Mouse (Mus musculus) forebrain, embryonic 10.5 days (tissue): ENCODE measurements around the gene Dock10. TPM values are rescaled to one million over a fixed set of nuclear protein-coding genes. Genes with fewer than 3 reads are reported as not detected.
"Not testable (repeated sequence)": the region's sequence is repeated elsewhere in the genome, so short reads cannot be mapped to it uniquely, and the experiment has no call there.

Experiments
- DNase-seq: peaks from one replicate; pipeline ENCODE4 v3.0.0-alpha.2; 2017; ENCODE audit warnings: low spot score; ENCODE audit errors: extremely low spot score
- H3K27ac ChIP-seq: fragments of 300-500 bp; sonication (generic); 2 replicates; pipeline ENCODE4 v1.5.1; 2016; ENCODE audit warnings: mild to moderate bottlenecking
- H3K27me3 ChIP-seq: fragments of 300-500 bp; sonication (generic); 2 replicates; pipeline ENCODE4 v1.6.1; 2016; ENCODE audit warnings: mild to moderate bottlenecking; ENCODE audit not compliant: poor library complexity, severe bottlenecking
- H3K36me3 ChIP-seq: fragments of 300-500 bp; sonication (generic); replicated peaks from 2 replicates; pipeline ENCODE4 v1.6.1; 2016; ENCODE audit warnings: mild to moderate bottlenecking, moderate library complexity
- H3K4me1 ChIP-seq: fragments of 300-500 bp; sonication (generic); 2 replicates; pipeline ENCODE4 v1.6.1; 2016
- H3K4me3 ChIP-seq: fragments of 300-500 bp; sonication (generic); 2 replicates; pipeline ENCODE4 v1.5.1; 2016; ENCODE audit warnings: mild to moderate bottlenecking, moderate library complexity
- H3K9me3 ChIP-seq: fragments of 300-500 bp; sonication (generic); 2 replicates; pipeline ENCODE4 v1.6.1; 2016; ENCODE audit warnings: mild to moderate bottlenecking, moderate library complexity
- WGBS: fragments of 180-500 bp; shearing (Covaris S2); methylation state at CpG from one replicate; pipeline ENCODE4 v1.1.7; 2016; 5-methylcytosine and 5-hydroxymethylcytosine counted together
- polyA plus RNA-seq: library from polyadenylated mRNA; unstranded; fragments of >200 nt; fragmentation: Nextera tagmentation; extraction: Ambion mirVana; gene quantifications from 2 replicates; pipeline ENCODE4 v1.2.1, GENCODE M21; 2016

Gene Dock10
- polyA plus RNA-seq, 1 experiment from 2014 or later, result 1.8 TPM

DNA sequence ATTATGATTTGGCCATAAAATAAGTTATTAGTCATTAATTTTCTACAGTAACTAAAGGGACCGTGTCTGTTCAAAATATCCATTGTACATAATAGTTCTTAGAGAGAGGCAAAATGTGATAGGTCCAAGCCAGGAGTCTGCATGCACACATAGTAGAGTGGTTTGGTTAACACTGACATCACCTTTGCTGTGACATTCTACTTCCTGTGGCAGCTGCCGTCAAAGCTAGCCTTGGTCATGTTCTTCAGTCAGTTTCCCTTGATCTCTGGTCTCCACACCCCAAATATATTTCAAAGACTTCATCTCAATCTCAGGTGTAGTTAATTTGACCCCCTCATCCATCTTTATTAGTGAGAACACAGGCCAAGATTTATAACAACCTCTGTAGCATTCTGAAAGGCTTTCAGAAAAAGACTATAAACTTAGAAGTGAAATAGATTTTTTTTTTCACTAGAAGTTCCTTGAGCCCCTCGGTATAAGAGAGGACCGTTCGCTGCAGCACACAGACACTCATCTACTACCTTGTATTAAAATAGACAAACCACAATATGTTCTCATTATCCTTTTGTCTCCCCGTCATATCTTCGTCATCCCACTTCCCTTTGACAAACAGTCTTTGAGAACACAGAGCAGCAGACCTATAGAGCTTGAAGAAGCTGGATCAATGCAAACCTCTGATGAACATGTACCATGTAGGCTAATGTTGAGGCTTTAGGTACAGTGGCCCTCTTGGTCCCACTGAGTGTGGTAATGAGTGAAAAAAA, 2.8 kb downstream of the Dock10 start:
- H3K27me3 ChIP-seq, result peaks cover 41% of the 10 kb centered on the region
- no peak overlapping the region for H3K4me3 ChIP-seq
- whole genome bisulfite sequencing, result 91% methylated on average over 7 of the region's 7 CpGs
- no peaks in the 10 kb centered on the region for H3K36me3 ChIP-seq
- no peaks in the 10 kb centered on the region for H3K9me3 ChIP-seq
- no peak overlapping the region for H3K27ac ChIP-seq
- H3K4me1 ChIP-seq, result peaks cover 23% of the 10 kb centered on the region
- DNase-seq, result no peak

- 91% methylated on average over 2 of the region's 2 CpGs for WGBS
- H3K9me3 ChIP-seq, H3K36me3 ChIP-seq, H3K4me1 ChIP-seq, H3K27me3 ChIP-seq, H3K4me3 ChIP-seq, H3K27ac ChIP-seq, DNase-seq: not testable (repeated sequence)
These were observed 9.2 kb downstream of the Dock10 start for GRCm38 (mm10) chr1:80749122-80749521.

- Histone ChIP-seq H3K4me1 (no peaks in the 10 kb centered on the region), H3K4me3 (no peak overlapping the region)
- WGBS, result 65% methylated on average over 2 of the region's 2 CpGs
These were observed 11.4 kb downstream of the Dock10 start for GRCm38 (mm10) chr1:80746691-80747463.

DNA sequence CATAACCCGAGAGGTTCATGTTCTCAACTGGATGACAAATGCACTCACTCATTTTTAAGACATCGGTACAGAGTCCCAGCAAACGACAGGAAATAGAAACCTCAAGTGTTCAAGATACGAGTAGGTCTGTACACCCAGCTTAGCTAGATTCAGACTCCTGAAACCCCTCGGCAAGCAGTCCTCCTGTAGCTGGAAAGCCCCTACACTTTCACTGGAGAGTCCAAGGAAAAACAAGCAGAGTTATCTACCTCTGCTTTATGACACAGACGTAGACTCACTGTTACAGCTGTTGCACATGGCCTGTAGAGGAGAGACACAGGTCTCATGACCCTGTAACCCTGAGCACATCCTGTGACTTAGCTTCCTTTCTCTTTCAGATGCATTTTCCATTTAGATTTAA, 12.1 kb downstream of the Dock10 start:
- H3K4me1 ChIP-seq, result no peaks in the 10 kb centered on the region
- no peaks in the 10 kb centered on the region for H3K27me3 ChIP-seq
- H3K27ac ChIP-seq, result no peak overlapping the region
- 85% methylated on average over 6 of the region's 6 CpGs for WGBS
- H3K9me3 ChIP-seq, result no peaks in the 10 kb centered on the region
- no peaks in the 10 kb centered on the region for H3K36me3 ChIP-seq
- H3K4me3 ChIP-seq, result no peak overlapping the region
- DNase-seq, result no peak

More at GRCm38 (mm10) chr1:80746691-80747463, 11.4 kb downstream of the Dock10 start:
- H3K9me3 ChIP-seq, result no peaks in the 10 kb centered on the region
- H3K36me3 ChIP-seq, result no peaks in the 10 kb centered on the region
- no peak for DNase-seq
- no peaks in the 10 kb centered on the region for H3K27me3 ChIP-seq
- no peak overlapping the region for H3K27ac ChIP-seq

DNA sequence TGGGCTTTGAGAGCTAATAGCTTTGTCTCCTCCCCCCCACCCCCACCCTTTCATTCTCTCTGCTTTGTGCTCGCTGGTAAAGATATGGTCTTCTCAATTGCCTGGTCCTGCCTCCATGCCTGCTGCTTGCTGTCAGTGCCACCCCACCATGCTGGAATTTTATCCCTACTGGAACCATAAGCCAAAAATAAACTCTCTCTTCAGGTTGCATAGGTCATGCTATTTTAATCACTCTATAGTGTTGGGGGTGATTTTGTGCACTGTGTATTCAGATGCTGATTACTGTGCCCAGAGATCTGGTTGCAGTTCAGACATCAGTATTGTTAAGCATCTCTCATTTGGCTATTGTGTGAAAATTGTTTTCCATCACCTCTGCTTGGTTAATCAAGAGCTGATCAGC, 18.9 kb downstream of the Dock10 start:
- H3K9me3 ChIP-seq, result no peaks in the 10 kb centered on the region

GRCm38 (mm10) chr1:80737812-80738391, 20.4 kb downstream of the Dock10 start:
- Histone ChIP-seq H3K27me3 (no peaks in the 10 kb centered on the region), H3K4me3 (no peak overlapping the region), H3K9me3 (no peaks in the 10 kb centered on the region), H3K4me1 (peaks cover 8% of the 10 kb centered on the region), H3K36me3 (no peaks in the 10 kb centered on the region), H3K27ac (no peak overlapping the region)
- 80% methylated on average over 5 of the region's 5 CpGs for whole genome bisulfite sequencing
- no peak for DNase-seq

More for the DNA sequence above, 18.9 kb downstream of the Dock10 start:
- Histone ChIP-seq H3K27ac (no peak overlapping the region), H3K4me3 (no peak overlapping the region), H3K27me3 (no peaks in the 10 kb centered on the region), H3K36me3 (no peaks in the 10 kb centered on the region), H3K4me1 (peaks cover 8% of the 10 kb centered on the region)
- WGBS, result 11% methylated on average over 1 of the region's 1 CpGs
- no peak for DNase-seq

- Histone ChIP-seq H3K27ac (no peak overlapping the region), H3K27me3 (no peaks in the 10 kb centered on the region), H3K9me3 (no peaks in the 10 kb centered on the region), H3K4me3 (no peak overlapping the region), H3K36me3 (no peaks in the 10 kb centered on the region), H3K4me1 (no peaks in the 10 kb centered on the region)
- WGBS, result 80% methylated on average over 5 of the region's 5 CpGs
- DNase-seq, result no peak
These were observed 27.7 kb downstream of the Dock10 start for GRCm38 (mm10) chr1:80730582-80730981.

DNA sequence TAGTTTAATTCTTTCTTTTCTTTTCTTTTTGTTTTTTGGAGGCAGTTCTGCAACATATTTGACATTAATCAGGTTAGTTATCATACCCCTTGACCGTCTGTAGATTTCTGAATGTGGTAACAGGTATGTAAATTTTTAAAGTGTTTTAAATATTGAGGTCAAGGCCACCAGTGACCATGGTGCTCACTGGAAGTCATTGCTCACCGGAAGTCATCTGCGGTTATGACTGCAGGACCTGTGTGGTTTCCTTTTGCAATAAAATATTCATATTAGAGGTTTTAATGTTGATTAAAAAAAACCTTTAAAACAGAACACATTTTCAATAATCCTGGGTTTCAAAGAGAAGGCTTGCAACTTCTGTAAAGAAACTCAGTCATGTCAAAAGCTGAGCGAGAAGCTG, 28.2 kb downstream of the Dock10 start:
- no peak overlapping the region for H3K27ac ChIP-seq
- WGBS, result 94% methylated on average over 4 of the region's 4 CpGs
- H3K4me1 ChIP-seq, result no peaks in the 10 kb centered on the region
- DNase-seq, result no peak
- no peaks in the 10 kb centered on the region for H3K9me3 ChIP-seq
- H3K27me3 ChIP-seq, result no peaks in the 10 kb centered on the region
- H3K4me3 ChIP-seq, result no peak overlapping the region
- H3K36me3 ChIP-seq, result no peaks in the 10 kb centered on the region

- Histone ChIP-seq H3K9me3 (no peaks in the 10 kb centered on the region), H3K27me3 (no peaks in the 10 kb centered on the region), H3K27ac (no peak overlapping the region), H3K36me3 (no peaks in the 10 kb centered on the region), H3K4me1 (no peaks in the 10 kb centered on the region), H3K4me3 (no peak overlapping the region)
- DNase-seq, result no peak
- 45% methylated on average over 1 of the region's 1 CpGs for WGBS
These were observed 30.1 kb downstream of the Dock10 start for GRCm38 (mm10) chr1:80728183-80728582.

GRCm38 (mm10) chr1:80727403-80727802, 30.9 kb downstream of the Dock10 start:
- H3K4me3 ChIP-seq, result no peak overlapping the region
- no peaks in the 10 kb centered on the region for H3K27me3 ChIP-seq
- no peak overlapping the region for H3K27ac ChIP-seq
- DNase-seq, result no peak
- H3K9me3 ChIP-seq, result no peaks in the 10 kb centered on the region
- WGBS, result 82% methylated on average over 4 of the region's 4 CpGs
- H3K4me1 ChIP-seq, result no peaks in the 10 kb centered on the region
- H3K36me3 ChIP-seq, result no peaks in the 10 kb centered on the region

DNA sequence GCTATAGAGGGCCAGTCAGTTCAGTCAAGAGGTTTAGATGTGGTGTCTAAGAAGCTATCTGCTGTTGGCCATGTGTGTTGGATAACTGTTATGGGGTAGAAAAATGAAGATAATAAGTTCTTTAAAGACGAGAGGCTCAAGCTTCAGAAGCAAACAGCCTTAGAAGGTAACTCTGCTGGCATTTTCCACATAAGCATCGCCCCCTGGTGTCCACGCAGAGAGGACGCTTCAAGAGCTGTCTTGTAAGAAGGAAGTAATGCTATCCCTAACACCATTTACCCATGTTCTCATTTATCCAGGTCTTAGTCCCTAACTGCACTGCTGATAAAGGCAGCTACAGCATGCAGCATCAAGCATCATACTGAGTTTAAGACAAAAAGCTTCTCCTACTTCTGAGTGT, 35.7 kb downstream of the Dock10 start:
- Histone ChIP-seq H3K4me3 (no peak overlapping the region), H3K27me3 (no peaks in the 10 kb centered on the region), H3K9me3 (no peaks in the 10 kb centered on the region), H3K36me3 (no peaks in the 10 kb centered on the region), H3K27ac (no peak overlapping the region), H3K4me1 (no peaks in the 10 kb centered on the region)
- WGBS, result 33% methylated on average over 4 of the region's 4 CpGs
- DNase-seq, result no peak

- no peaks in the 10 kb centered on the region for H3K27me3 ChIP-seq
- 90% methylated on average over 1 of the region's 1 CpGs for WGBS
- no peak overlapping the region for H3K4me3 ChIP-seq
- DNase-seq, result no peak
- no peaks in the 10 kb centered on the region for H3K9me3 ChIP-seq
- H3K4me1 ChIP-seq, result no peaks in the 10 kb centered on the region
- no peak overlapping the region for H3K27ac ChIP-seq
- H3K36me3 ChIP-seq, result no peaks in the 10 kb centered on the region
These were observed 36.3 kb downstream of the Dock10 start for GRCm38 (mm10) chr1:80722001-80722400.

GRCm38 (mm10) chr1:80721181-80721580, 37.1 kb downstream of the Dock10 start:
- 94% methylated on average over 2 of the region's 2 CpGs for WGBS
- Histone ChIP-seq H3K27me3 (no peaks in the 10 kb centered on the region), H3K9me3 (no peaks in the 10 kb centered on the region), H3K27ac (no peak overlapping the region), H3K36me3 (no peaks in the 10 kb centered on the region), H3K4me1 (no peaks in the 10 kb centered on the region), H3K4me3 (no peak overlapping the region)
- no peak for DNase-seq
